Mouse (Mus musculus): ENCODE results near the gene Gpatch2.

Gpatch2 gene

DNA sequence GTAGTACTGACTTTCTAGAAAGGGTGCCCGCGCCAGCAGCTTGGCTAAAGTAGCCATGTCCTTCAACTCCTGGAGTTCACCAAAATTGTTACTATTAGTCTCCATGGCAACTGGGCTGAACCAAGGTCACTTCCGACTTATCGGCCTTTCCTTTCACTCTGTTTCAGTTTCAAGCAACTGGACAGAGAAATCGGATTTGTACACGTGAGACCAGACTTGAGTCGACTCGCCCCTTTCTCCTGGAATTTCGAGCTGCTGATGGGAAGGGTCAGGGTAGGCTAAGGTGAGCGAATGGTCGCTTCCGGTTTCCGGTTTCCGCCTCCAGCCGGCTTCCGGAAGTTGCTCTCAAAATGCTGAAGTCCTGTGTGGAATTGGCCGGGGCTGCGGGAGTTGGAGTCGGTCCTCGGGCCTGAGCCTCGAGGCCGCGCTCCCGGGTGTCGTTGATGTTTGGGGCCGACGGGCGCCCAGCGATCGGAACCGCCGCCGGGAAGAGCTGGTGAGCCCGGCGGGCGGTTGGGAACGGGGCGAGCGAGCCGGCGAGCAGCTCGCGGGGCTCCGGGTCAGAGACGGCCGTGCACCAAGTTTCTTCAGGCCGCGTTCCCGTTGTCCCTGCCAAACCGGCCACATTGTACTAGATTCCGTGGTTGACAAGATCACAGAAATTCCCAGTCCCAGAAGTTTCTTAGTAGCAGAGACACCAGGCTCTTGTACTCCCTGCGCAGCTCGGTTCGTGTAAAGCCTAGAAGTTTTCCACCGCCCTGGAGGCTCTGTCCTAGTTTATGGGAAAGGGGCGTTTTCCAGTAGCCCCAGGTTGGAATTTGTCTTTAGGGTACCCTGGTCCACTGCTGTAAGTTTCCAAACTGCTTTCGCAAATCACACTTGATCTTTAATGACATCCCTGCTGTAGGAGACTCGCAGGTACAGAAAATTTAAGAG is at the start of gene Gpatch2, which contains the start of gene Spata17:
Gpatch2 (plus strand) TSS at position 328 of the 936 bp plus-strand sequence.
Spata17 (minus strand) TSS at position 285 of the 936 bp plus-strand sequence.
- peak; percentile 87 for DNase-seq (ENCODE audit: low spot score)

DNA sequence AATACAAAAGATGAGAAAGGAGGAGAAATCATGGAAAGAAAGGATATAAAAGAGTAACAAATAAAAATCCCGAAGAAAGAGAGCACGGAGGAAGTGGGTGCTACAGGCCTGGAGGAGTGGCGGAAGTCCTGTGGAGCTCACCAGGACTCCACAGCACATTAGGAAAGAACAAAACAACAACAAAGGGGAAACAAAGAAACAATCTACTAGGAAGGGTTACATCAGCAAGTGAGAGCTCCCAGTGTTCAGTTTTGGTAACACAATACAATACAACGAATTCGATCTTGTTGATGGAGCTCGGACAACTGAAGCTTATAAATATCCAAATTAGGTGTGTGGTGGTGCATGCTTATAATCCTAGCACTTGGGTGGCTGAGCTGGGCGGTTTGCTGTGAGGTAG is 45.7 kb upstream of the Gpatch2 start:
- DNase-seq (ENCODE audit: low spot score), result no peak

GRCm38 (mm10) chr1:187170361-187170760 is 44.9 kb upstream of the Gpatch2 start:
- DNase-seq (ENCODE audit: low spot score), result no peak

- no peak for DNase-seq (ENCODE audit: low spot score)
These were observed 39.3 kb upstream of the Gpatch2 start for GRCm38 (mm10) chr1:187175991-187176390.

DNA sequence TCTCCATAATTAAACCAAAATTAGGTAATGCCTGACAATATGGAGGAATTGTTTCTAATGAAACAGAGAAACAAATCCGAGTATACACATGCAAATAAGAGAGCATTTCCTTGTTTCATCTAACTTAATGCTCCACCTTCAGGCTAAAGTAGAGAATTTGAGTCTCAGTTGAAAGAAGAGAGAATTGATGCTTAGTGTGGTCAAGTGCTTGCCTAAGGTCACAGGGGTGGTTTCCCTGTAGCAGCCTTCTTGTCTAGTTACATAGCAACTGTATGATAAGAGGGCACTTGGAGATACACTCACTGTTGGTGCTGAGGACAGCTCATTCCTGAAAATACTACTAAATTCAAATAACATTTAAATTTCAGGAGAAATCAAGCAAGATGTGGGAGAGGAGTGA is 36.8 kb upstream of the Gpatch2 start:
- DNase-seq (ENCODE audit: low spot score), result no peak

DNA sequence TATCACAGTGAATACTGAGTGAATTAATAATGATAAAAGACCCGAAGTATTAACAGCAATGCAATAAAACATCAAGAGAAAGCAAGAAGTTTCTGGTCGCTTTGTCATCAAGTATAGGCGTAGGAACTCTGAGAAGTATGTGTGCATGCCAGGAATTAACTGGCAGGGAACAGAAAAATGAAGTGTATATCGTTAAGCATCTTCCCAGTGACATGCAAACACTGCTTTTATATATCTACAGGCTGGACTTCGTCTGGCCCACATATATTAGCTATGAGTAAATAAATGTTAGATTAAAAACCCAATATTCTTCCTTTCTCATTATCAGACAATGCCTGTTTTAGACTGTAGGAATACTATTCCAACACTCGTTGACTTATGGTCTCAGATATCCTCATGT is 9.8 kb upstream of the Gpatch2 start:
- DNase-seq (ENCODE audit: low spot score), result no peak

DNA sequence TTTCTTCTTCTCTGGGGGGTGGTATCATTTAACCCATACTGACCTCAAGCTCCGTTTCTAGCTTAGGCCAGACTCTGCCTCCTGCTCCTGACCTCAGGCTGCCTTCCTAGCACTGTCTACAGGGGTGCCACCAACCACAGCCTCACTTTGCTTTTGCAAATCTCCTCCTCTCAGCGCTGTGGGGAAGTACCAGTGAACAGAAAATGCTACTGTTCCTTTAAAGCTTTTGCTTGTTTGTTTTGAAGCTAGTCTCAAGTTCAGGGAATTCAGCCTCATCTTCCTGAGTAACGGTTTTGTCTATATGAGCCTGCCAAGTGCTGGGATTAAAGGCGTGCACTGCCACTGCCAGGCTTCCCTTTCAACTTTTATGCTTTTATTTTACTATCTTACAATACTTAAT is 5.8 kb upstream of the Gpatch2 start:
- no peak for DNase-seq (ENCODE audit: low spot score)

- no peak for DNase-seq (ENCODE audit: low spot score)
These were observed 4.6 kb upstream of the Gpatch2 start for GRCm38 (mm10) chr1:187210736-187211135.

DNA sequence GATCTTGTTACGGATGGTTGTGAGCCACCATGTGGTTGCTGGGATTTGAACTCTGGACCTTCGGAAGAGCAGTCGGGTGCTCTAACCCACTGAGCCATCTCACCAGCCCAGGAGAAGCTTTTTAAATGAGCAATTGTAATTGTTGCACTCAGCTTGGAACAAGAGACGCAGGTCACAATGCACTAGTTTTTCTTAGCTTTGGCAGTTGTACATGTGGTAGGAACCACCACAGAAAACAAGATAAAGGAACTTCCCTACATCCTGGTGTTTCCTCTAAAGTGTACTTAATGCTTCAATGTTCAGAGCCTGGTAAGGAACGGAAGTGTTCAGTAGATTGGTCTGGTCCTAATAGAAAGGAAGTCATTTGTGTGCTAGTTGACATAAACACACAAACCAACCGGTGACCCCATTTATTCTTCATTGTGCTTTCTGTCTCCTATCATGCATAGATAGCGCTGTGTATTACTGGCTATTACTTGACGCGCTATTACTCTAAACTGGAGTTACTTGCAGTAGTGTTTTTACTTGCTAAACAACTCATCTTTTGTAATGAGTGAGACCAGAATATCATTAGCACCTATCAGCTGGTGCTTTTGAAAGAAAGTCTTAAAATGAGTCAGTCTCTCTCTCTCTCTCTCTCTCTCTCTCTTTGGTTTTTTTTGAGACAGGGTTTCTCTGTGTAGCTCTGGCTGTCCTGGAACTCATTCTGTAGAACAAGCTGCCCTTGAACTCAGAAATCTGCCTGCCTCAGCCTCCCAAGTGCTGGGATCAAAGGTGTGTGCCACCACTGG is 1.5 kb downstream of the Gpatch2 start:
- DNase-seq (ENCODE audit: low spot score), result no peak

GRCm38 (mm10) chr1:187220756-187221155 is 5.4 kb downstream of the Gpatch2 start:
- DNase-seq (ENCODE audit: low spot score), result no peak

DNA sequence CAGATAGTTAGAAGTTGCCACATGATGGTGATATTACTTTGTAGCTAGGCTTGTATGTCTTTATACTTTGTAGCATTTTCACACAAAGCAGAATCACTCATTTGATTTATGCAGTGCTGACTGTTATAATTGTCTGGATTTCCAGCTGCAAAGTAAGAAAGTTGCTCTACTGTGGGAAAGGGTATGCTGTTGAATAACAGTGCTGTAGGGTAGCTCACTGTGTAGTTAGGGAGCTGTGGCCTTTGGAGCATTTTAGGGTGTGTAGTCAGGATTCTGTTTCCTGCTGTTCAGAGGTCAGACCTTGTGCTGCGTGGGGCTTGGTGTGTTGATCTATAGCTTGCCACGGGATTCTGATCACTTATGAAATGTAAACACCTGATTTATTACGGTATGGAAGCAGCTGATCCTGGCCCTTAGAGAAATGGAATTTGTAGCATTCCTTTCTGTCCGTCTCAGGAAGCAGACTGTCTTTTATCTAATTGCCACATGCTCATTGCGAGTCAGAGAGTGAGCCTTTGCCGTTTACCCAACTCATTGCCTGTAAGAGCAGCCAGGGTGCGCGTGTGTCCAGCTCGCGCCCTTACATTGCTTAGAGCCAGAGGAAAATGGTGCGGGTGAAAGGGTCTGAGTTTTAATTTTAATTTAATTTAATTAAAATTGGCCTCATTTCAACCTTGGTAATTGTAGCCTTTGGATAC is 11.2 kb downstream of the Gpatch2 start:
- no peak for DNase-seq (ENCODE audit: low spot score)

- DNase-seq (ENCODE audit: low spot score), result no peak
These were observed 13.3 kb downstream of the Gpatch2 start for GRCm38 (mm10) chr1:187228414-187229146.

GRCm38 (mm10) chr1:187230255-187230654 is 14.9 kb downstream of the Gpatch2 start:
- no peak for DNase-seq (ENCODE audit: low spot score)

- no peak for DNase-seq (ENCODE audit: low spot score)
These were observed 17.1 kb downstream of the Gpatch2 start for GRCm38 (mm10) chr1:187232196-187232955.

DNA sequence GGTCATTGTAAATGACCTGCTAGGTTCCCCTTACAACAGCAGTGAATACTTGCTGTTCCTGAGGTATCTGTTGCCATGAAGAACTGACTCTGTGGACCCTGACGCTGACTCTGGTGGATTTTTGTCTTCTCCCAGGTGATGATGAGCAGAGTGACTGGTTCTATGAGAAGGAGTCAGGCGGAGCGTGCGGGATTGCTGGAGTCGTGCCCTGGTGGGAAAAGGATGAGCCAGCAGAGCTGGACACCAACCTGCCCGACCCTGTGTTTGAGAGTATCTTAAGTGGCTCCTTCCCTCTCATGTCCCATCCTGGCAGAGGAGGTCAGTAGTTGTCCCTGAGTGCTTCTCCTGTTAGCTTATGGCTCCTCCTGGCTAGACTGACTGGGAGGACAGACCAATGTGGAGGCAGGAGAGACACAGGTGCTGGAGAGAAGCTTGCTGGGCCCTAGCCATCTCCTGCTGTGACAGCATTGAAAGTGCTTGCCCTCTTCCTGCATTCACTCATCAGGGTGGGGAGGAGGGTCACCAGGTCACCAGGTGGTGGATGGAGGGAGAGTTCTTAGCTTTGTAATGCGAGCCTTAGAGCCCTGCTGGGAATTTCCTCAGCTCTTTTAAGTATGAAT is 17.8 kb downstream of the Gpatch2 start:
- no peak for DNase-seq (ENCODE audit: low spot score)

DNA sequence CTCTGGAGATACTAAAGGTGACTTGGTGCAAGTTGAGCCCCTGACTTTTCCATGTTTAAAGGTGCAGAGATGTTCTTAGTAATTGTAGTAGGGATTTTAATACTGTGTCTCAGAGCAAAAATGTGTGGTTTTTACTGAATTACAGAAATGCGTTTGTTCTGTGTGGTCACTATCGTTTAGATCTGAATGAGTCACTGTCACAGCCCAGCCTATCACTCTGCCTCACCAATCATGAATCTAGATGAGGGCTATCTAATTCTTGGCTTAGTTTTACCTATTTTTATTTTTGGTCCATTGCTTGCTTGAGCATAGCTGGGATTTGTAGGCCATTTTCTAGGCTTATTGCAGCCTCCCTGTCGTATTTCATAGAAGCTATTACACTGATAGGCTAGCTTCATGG is 19.9 kb downstream of the Gpatch2 start:
- no peak for DNase-seq (ENCODE audit: low spot score)

GRCm38 (mm10) chr1:187236296-187236695 is 21.0 kb downstream of the Gpatch2 start:
- DNase-seq (ENCODE audit: low spot score), result no peak

GRCm38 (mm10) chr1:187238061-187238460 is 22.8 kb downstream of the Gpatch2 start:
- DNase-seq (ENCODE audit: low spot score), result no peak

GRCm38 (mm10) chr1:187240304-187240703 is 25.0 kb downstream of the Gpatch2 start:
- no peak for DNase-seq (ENCODE audit: low spot score)

GRCm38 (mm10) chr1:187241329-187241728 is 26.0 kb downstream of the Gpatch2 start:
- no peak for DNase-seq (ENCODE audit: low spot score)
